Mouse (Mus musculus) embryonic facial prominence, embryonic 14.5 days (tissue): Measurements from ENCODE around the gene Rap2a. TPM values are rescaled to one million over a fixed set of nuclear protein-coding genes. Genes with fewer than 3 reads are reported as not detected.

ENCODE experiments used
- ATAC-seq: fragments of 200-750 bp; cut with Nextera tagmentation; 2 replicates; pipeline ENCODE4 v1.8.0; 2017; ENCODE audit warnings: low read depth, moderate number of reproducible peaks, moderate TSS enrichment
- DNase-seq: peaks from one replicate; pipeline ENCODE4 v3.0.0-alpha.2; 2015; ENCODE audit warnings: low spot score
- H3K27ac ChIP-seq: fragments of 300-500 bp; sonication (generic); replicated peaks from 2 replicates; pipeline ENCODE4 v1.5.1; 2014; ENCODE audit warnings: low read depth, mild to moderate bottlenecking, low read length, moderate library complexity
- H3K27me3 ChIP-seq: fragments of 300-500 bp; sonication (generic); replicated peaks from 2 replicates; pipeline ENCODE4 v1.6.1; 2014; ENCODE audit warnings: low read length; ENCODE audit not compliant: control insufficient read depth, insufficient read depth
- H3K36me3 ChIP-seq: fragments of 300-500 bp; sonication (generic); 2 replicates; pipeline ENCODE4 v1.6.1; 2014; ENCODE audit warnings: low read length, mixed read lengths; ENCODE audit not compliant: control insufficient read depth, insufficient read depth
- H3K4me1 ChIP-seq: fragments of 300-500 bp; sonication (generic); 2 replicates; pipeline ENCODE4 v1.6.1; 2014; ENCODE audit warnings: antibody characterized with exemption, low read length; ENCODE audit not compliant: control insufficient read depth, insufficient read depth
- H3K4me2 ChIP-seq: fragments of 300-500 bp; sonication (generic); 2 replicates; pipeline ENCODE4 v1.6.1; 2014; ENCODE audit warnings: low read depth, mild to moderate bottlenecking, low read length, moderate library complexity, mixed read lengths
- H3K4me3 ChIP-seq: fragments of 300-500 bp; sonication (generic); 2 replicates; pipeline ENCODE4 v1.5.1; 2014; ENCODE audit warnings: low read depth, mild to moderate bottlenecking, low read length
- H3K9ac ChIP-seq: fragments of 300-500 bp; sonication (generic); 2 replicates; pipeline ENCODE4 v1.6.1; 2014; ENCODE audit warnings: low read depth, mild to moderate bottlenecking, low read length, moderate library complexity, mixed read lengths
- H3K9me3 ChIP-seq: fragments of 300-500 bp; sonication (generic); 2 replicates; pipeline ENCODE4 v1.6.1; 2016; ENCODE audit warnings: low read length; ENCODE audit not compliant: control insufficient read depth
- WGBS: fragments of 180-500 bp; shearing (Covaris S2); extraction: QIAGEN DNeasy Blood & Tissue Kit; methylation state at CpG from one replicate; pipeline ENCODE4 v1.1.7; 2014; 5-methylcytosine and 5-hydroxymethylcytosine counted together
- polyA plus RNA-seq: library from polyadenylated mRNA; unstranded; fragments of >200 nt; fragmentation: Nextera tagmentation; extraction: Ambion mirVana; gene quantifications from 2 replicates; pipeline ENCODE4 v1.2.1, GENCODE M21; 2014

Rap2a gene
- polyA plus RNA-seq, 1 experiment from 2014 or later: 19.9 TPM

GRCm38 (mm10) chr14:120519921-120520320, 41.7 kb downstream of the Rap2a start:
- ATAC-seq (no peak), DNase-seq (no peak)
- WGBS: 76% methylated on average over 1 of the region's 1 CpGs

GRCm38 (mm10) chr14:120520843-120521242, 42.6 kb downstream of the Rap2a start:
- Histone ChIP-seq H3K9me3 (no peaks in the 10 kb centered on the region), H3K4me2 (no peak overlapping the region), H3K9ac (no peak overlapping the region), H3K27me3 (no peaks in the 10 kb centered on the region), H3K27ac (no peak overlapping the region), H3K4me1 (no peaks in the 10 kb centered on the region), H3K36me3 (no peaks in the 10 kb centered on the region), H3K4me3 (no peak overlapping the region)
- no peak for DNase-seq
- ATAC-seq: no peak
- WGBS: 52% methylated on average over 3 of the region's 3 CpGs

More at GRCm38 (mm10) chr14:120519921-120520320, 41.7 kb downstream of the Rap2a start:
- H3K4me2 ChIP-seq: no peak overlapping the region
- no peak overlapping the region for H3K9ac ChIP-seq
- H3K4me1 ChIP-seq: no peaks in the 10 kb centered on the region
- H3K9me3 ChIP-seq: no peaks in the 10 kb centered on the region
- no peak overlapping the region for H3K4me3 ChIP-seq
- no peaks in the 10 kb centered on the region for H3K36me3 ChIP-seq
- no peak overlapping the region for H3K27ac ChIP-seq
- no peaks in the 10 kb centered on the region for H3K27me3 ChIP-seq

GRCm38 (mm10) chr14:120523296-120523695, 45.1 kb downstream of the Rap2a start:
- Histone ChIP-seq H3K9ac (no peak overlapping the region), H3K27ac (no peak overlapping the region), H3K4me1 (no peaks in the 10 kb centered on the region), H3K27me3 (no peaks in the 10 kb centered on the region), H3K9me3 (no peaks in the 10 kb centered on the region), H3K4me2 (no peak overlapping the region), H3K4me3 (no peak overlapping the region), H3K36me3 (no peaks in the 10 kb centered on the region)
- ATAC-seq (no peak), DNase-seq (no peak)
- WGBS: 81% methylated on average over 5 of the region's 5 CpGs

- Histone ChIP-seq H3K4me2 (no peak overlapping the region), H3K36me3 (no peaks in the 10 kb centered on the region), H3K9ac (no peak overlapping the region), H3K9me3 (no peaks in the 10 kb centered on the region), H3K4me3 (no peak overlapping the region), H3K27me3 (no peaks in the 10 kb centered on the region), H3K4me1 (no peaks in the 10 kb centered on the region), H3K27ac (no peak overlapping the region)
- 85% methylated on average over 2 of the region's 2 CpGs for WGBS
- DNase-seq (no peak), ATAC-seq (no peak)
Measured at GRCm38 (mm10) chr14:120525644-120526043, 47.4 kb downstream of the Rap2a start.

- no peaks in the 10 kb centered on the region for H3K27me3 ChIP-seq
- no peak overlapping the region for H3K4me3 ChIP-seq
- H3K9ac ChIP-seq: no peak overlapping the region
- H3K27ac ChIP-seq: no peak overlapping the region
- no peaks in the 10 kb centered on the region for H3K9me3 ChIP-seq
- DNase-seq (no peak), ATAC-seq (no peak)
- no peaks in the 10 kb centered on the region; the same call in 1 of the 2 replicates for H3K4me1 ChIP-seq
- no peaks in the 10 kb centered on the region for H3K36me3 ChIP-seq
- no peak overlapping the region for H3K4me2 ChIP-seq
- 89% methylated on average over 3 of the region's 3 CpGs for WGBS
Measured at GRCm38 (mm10) chr14:120533301-120533700, 55.1 kb downstream of the Rap2a start.

DNA sequence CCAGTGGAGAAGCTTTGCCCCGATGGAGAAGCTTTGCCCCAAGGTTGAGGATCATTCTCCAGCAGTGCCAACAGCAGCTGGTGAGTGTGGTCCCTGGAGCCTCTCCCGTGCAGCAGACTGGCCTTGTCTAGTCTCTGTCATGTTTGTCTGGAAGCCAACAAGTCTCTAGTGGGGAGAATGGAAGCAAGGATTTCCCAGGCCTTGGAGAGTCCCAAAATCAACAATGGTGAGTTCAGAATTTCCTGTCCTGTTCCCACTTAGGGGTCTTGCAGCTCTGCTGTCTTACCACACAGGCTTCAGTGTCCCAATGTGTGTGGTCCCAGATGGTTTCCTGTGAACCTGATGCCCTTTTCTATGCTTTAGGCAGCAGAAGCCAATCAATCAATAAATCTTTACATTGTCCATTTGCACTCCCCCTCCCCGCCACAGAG, 56.6 kb downstream of the Rap2a start:
- Histone ChIP-seq H3K27ac (no peak overlapping the region), H3K27me3 (no peaks in the 10 kb centered on the region), H3K4me2 (no peak overlapping the region), H3K4me3 (no peak overlapping the region), H3K4me1 (no peaks in the 10 kb centered on the region; the same call in 1 of the 2 replicates), H3K9me3 (no peaks in the 10 kb centered on the region), H3K9ac (no peak overlapping the region), H3K36me3 (no peaks in the 10 kb centered on the region)
- WGBS: 30% methylated on average over 3 of the region's 3 CpGs
- DNase-seq (no peak), ATAC-seq (no peak)

DNA sequence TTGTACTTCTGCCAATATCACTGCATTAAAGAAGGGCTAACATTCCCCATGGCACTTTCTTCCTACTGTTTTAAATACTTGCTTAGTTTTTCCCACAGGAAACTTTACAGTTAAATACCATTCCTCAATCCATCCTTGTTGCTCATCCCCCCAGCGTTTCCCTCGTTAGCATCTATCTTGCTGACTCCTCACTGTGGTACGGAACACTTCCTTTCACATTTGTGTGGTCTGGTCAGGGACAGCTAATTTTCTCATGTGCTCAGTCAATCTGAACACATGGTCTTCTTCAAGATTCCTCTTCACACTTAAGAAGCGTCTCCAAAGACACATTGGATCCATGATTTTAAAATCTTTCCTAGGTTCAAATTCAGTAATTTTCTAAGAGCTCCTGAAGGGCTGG, 57.2 kb downstream of the Rap2a start:
- DNase-seq: no peak
- Histone ChIP-seq H3K9ac (no peak overlapping the region), H3K4me1 (no peaks in the 10 kb centered on the region; the same call in 1 of the 2 replicates), H3K27ac (no peak overlapping the region), H3K36me3 (no peaks in the 10 kb centered on the region), H3K4me3 (no peak overlapping the region), H3K27me3 (no peaks in the 10 kb centered on the region), H3K9me3 (no peaks in the 10 kb centered on the region), H3K4me2 (no peak overlapping the region)
- no peak for ATAC-seq
- WGBS: 53% methylated on average over 4 of the region's 4 CpGs

DNA sequence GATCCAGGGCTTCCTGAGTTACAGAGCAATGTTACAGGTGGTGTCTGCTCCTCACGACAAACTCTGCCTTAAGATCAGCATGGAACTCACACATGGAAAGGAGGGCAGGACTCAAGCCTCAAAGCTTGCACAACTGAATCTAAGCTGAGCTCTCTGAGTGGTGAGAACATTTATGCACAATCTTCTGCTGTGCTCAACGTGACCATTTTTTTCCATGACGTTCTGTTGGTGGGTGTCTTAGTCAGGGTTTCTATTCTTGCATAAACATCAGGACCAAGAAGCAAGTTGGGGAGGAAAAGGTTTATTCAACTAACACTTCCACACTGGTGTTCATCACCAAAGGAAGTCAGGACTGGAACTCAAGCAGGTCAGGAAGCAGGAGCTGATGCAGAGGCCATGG, 57.7 kb downstream of the Rap2a start:
- no peaks in the 10 kb centered on the region for H3K36me3 ChIP-seq
- 75% methylated on average over 3 of the region's 3 CpGs for WGBS
- H3K9me3 ChIP-seq: no peaks in the 10 kb centered on the region
- H3K4me1 ChIP-seq: no peaks in the 10 kb centered on the region; the same call in 1 of the 2 replicates
- H3K27ac ChIP-seq: no peak overlapping the region
- H3K27me3 ChIP-seq: no peaks in the 10 kb centered on the region
- DNase-seq (no peak), ATAC-seq (no peak)
- no peak overlapping the region for H3K4me2 ChIP-seq
- no peak overlapping the region for H3K9ac ChIP-seq
- H3K4me3 ChIP-seq: no peak overlapping the region

GRCm38 (mm10) chr14:120539128-120539527, 60.9 kb downstream of the Rap2a start:
- Histone ChIP-seq H3K27ac (no peak overlapping the region), H3K27me3 (no peaks in the 10 kb centered on the region), H3K4me3 (no peak overlapping the region), H3K9ac (no peak overlapping the region), H3K4me2 (no peak overlapping the region), H3K4me1 (no peaks in the 10 kb centered on the region; the same call in 1 of the 2 replicates), H3K9me3 (no peaks in the 10 kb centered on the region), H3K36me3 (no peaks in the 10 kb centered on the region)
- 89% methylated on average over 2 of the region's 2 CpGs for WGBS
- ATAC-seq (no peak), DNase-seq (no peak)
